Mouse (Mus musculus) bone marrow, adult 2 months (tissue): ENCODE measurements around the gene Ctnnbip1.

Experiments
- CTCF ChIP-seq: fragments of 200-500 bp; IDR thresholded peaks from 2 replicates; pipeline ENCODE4 v1.5.1; 2011; ENCODE audit warnings: low read length, control low read depth; ENCODE audit not compliant: control insufficient read depth, insufficient read depth
- POLR2A ChIP-seq: fragments of 200-500 bp; IDR thresholded peaks from 2 replicates; pipeline ENCODE4 v1.6.1; 2011; ENCODE audit warnings: low read depth, mild to moderate bottlenecking, control low read depth, low read length, borderline replicate concordance; ENCODE audit not compliant: control insufficient read depth

DNA sequence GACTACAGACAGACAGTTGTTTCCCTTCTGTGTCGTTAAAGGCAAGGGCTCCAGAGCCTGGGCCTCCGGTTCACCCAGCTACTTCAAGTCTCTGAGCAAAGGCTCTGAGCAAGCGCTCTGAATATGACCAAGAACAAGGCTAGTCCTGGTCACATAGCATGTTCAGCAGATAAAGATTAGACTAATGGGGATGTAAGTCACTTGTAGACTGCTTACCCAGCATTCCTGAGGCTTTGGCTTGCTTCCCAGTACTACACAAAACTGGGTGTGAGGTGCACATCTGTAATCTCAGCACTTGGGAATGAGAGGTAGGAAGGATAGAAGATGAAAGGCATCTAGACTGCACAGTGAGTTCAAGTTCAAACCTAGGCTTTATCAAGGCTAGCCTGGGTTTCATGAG is 40.4 kb downstream of the Ctnnbip1 start:
- TF ChIP-seq CTCF (no peak), POLR2A (no peak)
